ENCODE assay signal across 11 mouse cellular contexts in the genomic region with DNA sequence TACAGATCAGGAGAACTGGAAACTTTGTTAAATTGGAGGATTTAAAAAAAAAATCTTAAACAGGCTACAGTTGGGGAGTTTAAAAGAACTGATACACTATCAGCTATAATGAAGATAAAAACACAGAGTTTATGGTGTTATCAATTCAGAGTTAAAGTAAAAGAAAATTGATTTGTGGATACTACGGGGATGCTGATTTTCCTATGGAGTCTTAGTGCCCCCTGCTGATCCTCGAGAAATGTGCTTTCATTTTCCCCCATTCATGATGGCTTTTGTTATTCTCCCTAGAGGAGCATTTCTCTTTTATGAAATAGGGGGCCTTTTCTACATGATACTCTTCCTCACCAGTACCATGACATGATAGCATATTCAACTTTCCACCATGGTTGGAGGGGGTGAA. TPM values are rescaled to one million over a fixed set of nuclear protein-coding genes. Genes with fewer than 3 reads are reported as not detected.
A peak's percentile ranks its signal among the peaks of the same experiment; 100 is the strongest.
DNase-seq lines count a peak whose midpoint lies in the region; ATAC-seq lines count a peak whose summit lies in the region.
"Had no signal": no experiment of that assay in that cellular context is flagged by ENCODE, and none has a peak within 500 bp of the region (broad histone marks: within the 10 kb centered on the region; RNA-seq: fewer than 3 reads in every experiment).

No protein-coding gene starts in this region.

- no peak overlapping the region for H3K4me3 ChIP-seq in hindbrain, embryonic 11.5 days (ENCODE audit: low read depth, low read length)
- no peak overlapping the region for H3K4me3 ChIP-seq in hindbrain, embryonic 10.5 days
- H3K4me3 ChIP-seq: erythroblast, embryonic 14.5 days; limb, embryonic 13.5 days had no signal

- H3K9ac ChIP-seq in hindbrain, embryonic 11.5 days (ENCODE audit: low read depth, low read length) = no peak overlapping the region
- H3K9ac ChIP-seq: limb, embryonic 13.5 days had no signal

- peak; percentile 35; the same call in 1 of the 2 replicates for ATAC-seq in hindbrain, embryonic 11.5 days (ENCODE audit: low FRiP score)

- no peak overlapping the region for H3K4me2 ChIP-seq in hindbrain, embryonic 11.5 days (replicated peaks; ENCODE audit: low read depth, low read length)
- H3K4me2 ChIP-seq: limb, embryonic 13.5 days had no signal

- no peaks in the 10 kb centered on the region for H3K4me1 ChIP-seq in hindbrain, embryonic 11.5 days (replicated peaks; ENCODE audit: control insufficient read depth, insufficient read depth, low read length)
- no peaks in the 10 kb centered on the region for H3K4me1 ChIP-seq in hindbrain, embryonic 10.5 days (replicated peaks)
- H3K4me1 ChIP-seq: limb, embryonic 13.5 days had no signal

- DNase-seq in hindbrain, embryonic 11.5 days (ENCODE audit: low spot score) = peak; percentile 36
- no peak for DNase-seq in hindbrain, embryonic 10.5 days (ENCODE audit: low spot score)
- peak; percentile 53 for DNase-seq in Muller cell, postnatal 12 days (ENCODE audit: inconsistent ontology term)
- peak; percentile 14 for DNase-seq in forelimb bud, embryonic 11.5 days (ENCODE audit: low read depth, low spot score)
- DNase-seq in left cerebral cortex, postnatal 25 days (ENCODE audit: low spot score in 2 of 2) = peak; percentile 38 to 65
- no peak for DNase-seq in cerebellum, postnatal 36 days
- DNase-seq in cerebellum, adult 11-12 months = no peak
- DNase-seq in cerebellum, adult 18-20 months = no peak

- H3K36me3 ChIP-seq in hindbrain, embryonic 11.5 days (ENCODE audit: control insufficient read depth, insufficient read depth, low read length) = no peaks in the 10 kb centered on the region
- H3K36me3 ChIP-seq in hindbrain, embryonic 10.5 days = no peaks in the 10 kb centered on the region
- H3K36me3 ChIP-seq: limb, embryonic 13.5 days had no signal

- WGBS in hindbrain, embryonic 11.5 days = 64% methylated on average over 2 of the region's 2 CpGs
- 55% methylated on average over 2 of the region's 2 CpGs for WGBS in hindbrain, embryonic 10.5 days

- intact Hi-C loops in left cerebral cortex, postnatal 25 days (cut with DNase I) = no loop called here

- no peak overlapping the region for H3K27ac ChIP-seq in hindbrain, embryonic 11.5 days (ENCODE audit: low read depth, low read length)
- no peak overlapping the region for H3K27ac ChIP-seq in hindbrain, embryonic 10.5 days
- H3K27ac ChIP-seq: limb, embryonic 13.5 days had no signal

- H3K9me3 ChIP-seq in hindbrain, embryonic 11.5 days (ENCODE audit: control insufficient read depth, low read length) = no peaks in the 10 kb centered on the region
- H3K9me3 ChIP-seq in hindbrain, embryonic 10.5 days = no peaks in the 10 kb centered on the region
- H3K9me3 ChIP-seq: limb, embryonic 13.5 days had no signal

- no peaks in the 10 kb centered on the region for H3K27me3 ChIP-seq in hindbrain, embryonic 11.5 days (ENCODE audit: control insufficient read depth, insufficient read depth, low read length)
- H3K27me3 ChIP-seq in hindbrain, embryonic 10.5 days (ENCODE audit: insufficient read depth, poor library complexity, severe bottlenecking) = no peaks in the 10 kb centered on the region
- H3K27me3 ChIP-seq: limb, embryonic 13.5 days had no signal

RNA-seq across cellular contexts. Expression of gene A730009L09Rik, which starts 19.5 kb away (rescaled TPM):
- polyA plus RNA-seq in hindbrain, embryonic 11.5 days (2014; fragmentation: Nextera tagmentation; extraction: Ambion mirVana) = not detected in 2 replicates
- polyA plus RNA-seq in hindbrain, embryonic 10.5 days (2016; fragmentation: Nextera tagmentation; extraction: Ambion mirVana) = not detected in 2 replicates
- under 1 TPM; 0.21 to 0.32 TPM for total RNA-seq in left cerebral cortex, postnatal 25 days (2021)
- total RNA-seq: MEL had no signal
- polyA plus RNA-seq: erythroblast, embryonic 14.5 days; limb, embryonic 13.5 days had no signal

Comparison
In these comparisons a context has a peak if more than half of its experiments do, and no peak if none do; other contexts are left out.
1. DNase-seq: peak in hindbrain, embryonic 11.5 days (single experiment), Muller cell, postnatal 12 days (single experiment), forelimb bud, embryonic 11.5 days (single experiment) and left cerebral cortex, postnatal 25 days (2 of 2); none in hindbrain, embryonic 10.5 days (single experiment), cerebellum, postnatal 36 days (0 of 2), cerebellum, adult 11-12 months (single experiment) and cerebellum, adult 18-20 months (0 of 2).